Mouse (Mus musculus) cerebellum, postnatal 10 days (tissue): ENCODE results near the gene Mrpl2.

ENCODE experiments used
- DNase-seq, 2 experiments: peaks; one replicate each; pipeline ENCODE4 v3.0.0; 2021; ENCODE audit warnings: mixed read lengths in 2 of 2

The Mrpl2 gene

DNA sequence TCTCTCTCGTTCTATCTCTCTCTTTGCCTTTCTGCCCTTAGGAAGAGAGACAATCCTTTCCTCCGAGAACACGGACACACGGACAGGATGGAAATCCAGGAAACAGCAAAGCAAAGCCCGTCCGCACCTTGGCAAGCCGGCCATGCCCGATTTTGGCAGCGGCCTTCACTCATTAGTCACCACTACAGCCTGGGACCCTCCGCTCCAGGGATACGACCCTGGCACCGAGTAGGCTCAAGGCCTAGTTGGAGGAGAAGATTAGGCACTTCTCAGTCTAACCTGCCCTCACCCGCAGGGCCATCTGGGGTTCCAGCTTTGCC, 17.6 kb upstream of the Mrpl2 start:
- DNase-seq, result peak; percentile 73 to 75

DNA sequence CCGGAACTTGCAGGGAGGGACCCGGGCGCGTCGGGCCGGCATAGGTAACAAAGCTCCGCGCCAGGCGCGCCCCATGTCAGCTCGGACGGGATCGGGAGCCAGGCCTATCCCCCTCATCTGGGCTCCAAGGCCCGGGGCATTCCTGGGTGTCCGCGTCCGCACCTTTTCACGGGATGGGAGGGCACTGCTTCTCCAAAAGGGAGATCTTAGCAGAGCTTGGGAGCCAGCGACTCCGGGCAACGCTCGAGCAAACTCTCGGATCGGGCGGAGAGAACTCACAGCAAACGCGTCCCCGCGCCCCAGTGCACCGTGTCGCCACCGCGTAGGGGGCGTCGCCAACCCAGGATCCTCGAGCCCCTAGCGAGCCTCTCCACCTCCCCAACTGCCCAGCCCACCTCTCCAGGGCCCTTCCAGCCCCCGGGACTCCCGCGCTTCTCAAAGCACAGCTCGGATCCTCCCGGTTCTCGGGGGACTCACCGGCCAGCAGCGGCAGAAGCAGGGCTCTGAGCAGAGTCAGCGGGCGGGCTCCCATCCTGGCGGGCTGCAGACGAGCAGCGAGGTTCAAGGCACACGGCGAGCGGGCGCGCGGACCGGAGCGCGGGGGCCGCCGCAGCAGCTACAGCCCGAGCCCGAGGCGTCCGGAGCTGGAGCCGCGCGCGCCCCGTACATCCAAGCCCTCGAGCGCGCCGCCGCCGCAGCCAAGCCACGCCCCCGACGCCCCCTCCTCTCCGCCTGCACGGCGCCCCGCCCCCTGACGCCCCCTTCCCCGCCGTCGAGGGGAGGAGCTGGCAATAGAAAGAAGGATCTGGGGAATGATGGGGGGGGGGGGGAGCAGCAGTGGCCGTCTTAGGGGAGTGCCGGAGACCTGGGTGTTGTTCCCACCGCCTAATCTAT, 17.0 kb upstream of the Mrpl2 start, which contains the start of gene Ptk7:
Gene Ptk7, minus strand, starts transcription at position 714 of the 894 bp plus-strand sequence.
- DNase-seq, result peak; percentile 97 to 98

DNA sequence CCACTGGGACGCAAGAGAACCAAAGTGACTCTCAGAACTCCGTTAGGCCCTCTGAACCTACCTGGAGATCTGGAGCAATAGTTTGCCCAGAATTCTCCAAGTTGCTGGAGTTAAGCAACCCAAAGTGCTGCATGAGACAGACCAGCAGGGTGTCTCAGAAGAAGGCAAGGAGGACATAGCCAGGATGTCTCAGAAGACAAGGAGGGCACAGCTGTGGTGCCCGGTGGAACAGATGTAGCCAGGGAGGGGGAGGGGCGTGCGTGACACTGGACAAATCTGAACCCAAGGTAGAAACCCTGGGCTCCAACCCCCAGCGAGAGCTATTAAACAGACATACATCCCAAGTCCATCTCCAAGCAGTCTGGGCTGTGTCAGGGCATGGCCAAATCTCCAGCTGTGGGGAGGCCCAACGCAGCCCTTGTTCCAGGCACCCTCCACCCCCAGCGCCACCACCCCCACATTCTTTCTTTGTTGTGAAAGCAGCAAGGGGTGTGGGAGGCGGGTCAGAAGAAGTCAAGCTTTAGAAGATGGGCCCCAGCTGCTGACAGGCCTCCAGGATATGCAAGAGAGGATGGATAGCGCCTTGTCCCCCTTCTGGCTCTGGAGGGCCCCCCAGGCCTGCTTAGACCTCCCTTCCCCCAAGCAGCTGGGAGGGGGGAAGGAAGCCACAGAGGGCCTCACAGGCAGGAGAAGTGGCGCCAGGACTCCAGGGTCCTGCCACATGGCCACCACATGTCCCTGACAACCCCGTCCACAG, 16.2 kb upstream of the Mrpl2 start:
- peak; percentile 61 to 67 for DNase-seq

DNA sequence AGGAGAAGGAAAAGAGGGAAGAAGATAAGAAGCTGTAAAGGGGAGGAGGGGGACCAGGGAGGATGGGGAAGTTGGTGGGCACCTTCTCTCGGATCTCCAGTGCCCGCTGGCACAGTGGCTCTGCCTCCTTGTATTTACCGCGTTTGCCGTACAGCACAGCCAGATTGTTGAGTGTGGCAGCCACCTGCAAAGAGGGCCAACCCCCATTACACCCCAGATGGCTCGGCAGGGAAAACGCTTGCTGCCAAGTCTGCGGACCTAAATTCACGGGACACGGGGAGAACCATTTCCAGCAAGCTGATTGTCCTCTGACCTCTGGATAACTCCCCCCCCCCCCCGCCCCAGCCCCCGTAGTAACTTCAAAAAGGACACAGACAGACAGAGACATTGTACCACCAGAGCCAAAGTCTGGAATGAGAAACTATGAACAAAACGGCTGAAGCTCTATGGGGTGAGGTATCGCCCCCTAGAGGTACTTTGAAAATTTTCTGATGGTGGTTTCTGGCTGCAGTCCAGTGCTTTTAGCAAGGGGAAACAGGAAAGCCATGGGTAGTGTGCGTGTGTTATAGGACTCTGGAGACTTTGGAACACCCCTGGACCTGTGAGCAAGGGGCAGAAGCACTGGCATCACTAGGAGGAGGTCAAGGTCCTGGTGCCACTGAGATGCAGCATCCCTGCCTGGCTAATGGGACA, 9.1 kb upstream of the Mrpl2 start:
- peak; percentile 82 to 91 for DNase-seq

GRCm38 (mm10) chr17:46639929-46640328, 6.1 kb upstream of the Mrpl2 start:
- DNase-seq, result no peak

- DNase-seq, result no peak
Observed at GRCm38 (mm10) chr17:46642060-46642459, 4.0 kb upstream of the Mrpl2 start.

GRCm38 (mm10) chr17:46644152-46644805, 1.8 kb upstream of the Mrpl2 start:
- no peak for DNase-seq

DNA sequence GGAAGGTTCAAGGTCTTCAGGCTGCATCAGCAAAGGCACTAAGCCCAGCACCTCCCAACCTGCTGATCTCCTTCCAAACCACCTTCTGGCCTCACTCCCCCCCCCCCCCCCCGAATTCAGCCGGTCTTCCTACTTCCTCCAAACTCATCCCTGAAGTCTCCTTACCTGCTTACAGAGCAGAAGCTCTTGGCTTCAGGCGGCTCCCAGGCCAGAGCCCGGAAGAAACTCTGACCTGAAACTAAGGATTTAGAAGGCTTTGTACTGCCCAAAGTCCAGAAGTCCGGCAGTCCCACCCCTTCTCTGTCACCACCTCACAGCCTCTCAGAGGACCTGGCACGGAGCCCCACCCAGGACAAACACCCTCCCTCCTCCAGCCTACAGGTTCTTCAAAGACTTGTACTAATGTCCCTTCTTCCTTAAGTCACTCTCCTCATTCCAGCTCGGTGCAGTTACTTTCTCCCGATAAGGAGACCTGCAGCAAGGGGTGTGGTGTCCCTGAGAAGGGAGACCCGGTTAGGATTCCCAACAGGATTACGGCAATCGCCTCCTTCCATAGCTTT, 1.0 kb upstream of the Mrpl2 start:
- DNase-seq, result peak; percentile 68 to 71

DNA sequence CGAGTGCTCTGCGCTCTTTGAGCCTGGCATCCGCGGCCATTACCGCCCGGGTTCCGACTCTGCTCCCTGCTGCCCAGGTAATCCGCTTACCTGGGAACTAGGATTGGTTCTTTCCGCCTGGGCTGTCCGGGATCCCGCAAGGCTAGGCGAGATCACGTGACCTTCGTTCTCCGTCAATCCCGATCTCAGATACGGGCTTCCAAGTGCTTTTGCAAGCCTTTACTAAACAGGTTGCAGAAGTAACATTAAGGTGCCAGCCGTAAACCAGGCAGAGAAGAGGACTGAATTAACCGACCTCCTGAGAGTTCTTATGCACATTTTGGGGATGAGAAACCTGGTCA, 263 bp downstream of the Mrpl2 start:
- no peak for DNase-seq

GRCm38 (mm10) chr17:46647279-46647678, 1.2 kb downstream of the Mrpl2 start:
- no peak for DNase-seq

DNA sequence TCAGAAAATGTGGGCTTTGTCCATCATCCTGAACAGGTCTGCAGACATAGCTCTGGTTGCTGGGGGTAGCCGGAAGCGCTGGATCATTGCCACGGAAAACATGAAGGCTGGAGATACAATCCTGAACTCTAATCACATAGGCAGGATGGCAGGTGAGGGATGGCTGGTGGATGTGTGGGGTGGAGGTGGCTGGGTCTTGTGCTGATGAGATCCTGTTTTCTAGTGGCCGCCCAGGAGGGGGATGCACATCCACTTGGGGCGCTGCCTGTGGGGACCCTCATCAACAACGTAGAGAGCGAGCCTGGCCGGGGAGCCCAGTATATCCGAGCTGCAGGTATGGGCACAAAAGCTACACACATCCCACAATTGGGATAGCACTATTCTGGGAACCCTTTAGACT, 2.4 kb downstream of the Mrpl2 start:
- no peak for DNase-seq

GRCm38 (mm10) chr17:46649811-46650210, 3.8 kb downstream of the Mrpl2 start:
- no peak for DNase-seq

GRCm38 (mm10) chr17:46650232-46651031, 4.4 kb downstream of the Mrpl2 start, which contains the start of gene Cul7:
Cul7 (plus strand) TSS chr17:46650337.
- peak; percentile 96 to 98 for DNase-seq

DNA sequence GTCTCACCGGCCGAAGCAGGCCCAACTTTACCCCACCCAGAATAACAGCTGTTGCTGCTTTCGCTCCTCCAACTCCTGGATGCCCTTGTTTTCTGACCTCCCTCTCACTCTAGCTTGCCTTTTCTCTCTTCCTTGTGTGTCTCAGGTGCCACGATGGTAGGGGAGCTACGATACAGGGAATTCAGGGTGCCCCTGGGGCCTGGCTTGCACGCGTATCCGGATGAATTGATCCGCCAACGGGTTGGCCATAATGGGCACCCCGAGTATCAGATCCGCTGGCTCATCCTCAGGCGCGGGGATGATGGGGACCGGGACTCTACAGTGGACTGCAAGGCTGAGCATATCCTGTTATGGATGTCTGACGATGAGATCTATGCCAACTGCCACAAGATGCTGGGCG, 5.3 kb downstream of the Mrpl2 start:
- DNase-seq, result peak in 1 of 2 experiments; percentile 32

DNA sequence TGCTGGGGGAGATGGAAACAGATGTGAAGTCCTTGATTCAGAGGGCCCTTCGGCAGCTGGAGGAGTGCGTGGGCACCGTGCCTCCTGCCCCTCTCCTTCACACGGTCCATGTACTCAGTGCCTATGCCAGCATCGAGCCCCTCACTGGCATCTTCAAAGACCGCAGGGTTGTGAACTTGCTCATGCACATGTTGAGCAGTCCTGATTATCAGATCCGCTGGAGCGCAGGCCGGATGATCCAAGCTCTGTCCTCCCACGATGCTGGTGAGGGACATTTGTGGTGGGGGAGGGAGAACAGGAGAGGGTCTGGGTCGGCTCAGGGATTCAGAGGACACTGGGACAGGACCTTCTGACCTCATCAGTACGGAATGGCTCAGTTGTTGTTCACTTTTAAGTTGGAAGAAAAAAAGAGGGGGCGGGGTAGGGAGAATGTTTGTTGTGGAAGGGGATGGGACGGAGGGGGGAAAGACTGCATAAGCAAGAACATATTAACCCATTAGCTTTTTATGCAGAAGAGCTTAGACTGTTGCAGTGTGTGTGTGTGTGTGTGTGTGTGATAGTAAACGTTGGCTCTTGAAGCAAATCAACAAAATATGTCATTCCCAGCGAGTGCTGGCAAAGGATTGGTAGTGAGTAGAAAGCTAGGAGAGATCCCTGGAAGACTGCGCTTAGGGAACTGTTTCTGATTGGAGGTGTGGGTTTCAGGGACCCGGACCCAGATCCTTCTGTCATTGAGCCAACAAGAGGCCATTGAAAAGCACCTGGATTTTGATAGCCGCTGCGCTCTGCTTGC, 5.9 kb downstream of the Mrpl2 start:
- DNase-seq, result peak in 1 of 2 experiments; percentile 40

GRCm38 (mm10) chr17:46656054-46656453, 10.0 kb downstream of the Mrpl2 start:
- DNase-seq, result no peak

- DNase-seq, result peak; percentile 80 to 85
Observed at GRCm38 (mm10) chr17:46661351-46661750, 15.3 kb downstream of the Mrpl2 start.

DNA sequence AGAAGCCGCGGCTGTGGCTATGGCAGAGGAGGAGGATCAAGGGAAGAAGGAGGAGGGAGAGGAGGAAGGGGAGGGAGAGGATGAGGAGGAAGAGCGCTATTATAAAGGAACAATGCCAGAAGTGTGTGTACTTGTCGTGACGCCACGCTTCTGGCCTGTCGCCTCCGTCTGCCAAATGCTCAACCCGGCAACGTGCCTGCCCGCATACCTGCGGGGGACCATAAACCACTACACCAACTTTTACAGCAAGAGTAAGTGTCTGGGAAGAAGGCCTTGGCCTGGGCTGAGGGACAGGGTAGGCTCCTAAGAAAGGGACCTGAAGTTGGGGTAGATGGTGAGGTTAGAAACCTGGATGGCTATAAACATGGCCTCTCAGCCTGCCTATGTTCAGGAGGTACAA, 16.0 kb downstream of the Mrpl2 start:
- peak; percentile 64 to 72 for DNase-seq

GRCm38 (mm10) chr17:46662730-46663129, 16.7 kb downstream of the Mrpl2 start:
- peak; percentile 86 to 89 for DNase-seq

DNA sequence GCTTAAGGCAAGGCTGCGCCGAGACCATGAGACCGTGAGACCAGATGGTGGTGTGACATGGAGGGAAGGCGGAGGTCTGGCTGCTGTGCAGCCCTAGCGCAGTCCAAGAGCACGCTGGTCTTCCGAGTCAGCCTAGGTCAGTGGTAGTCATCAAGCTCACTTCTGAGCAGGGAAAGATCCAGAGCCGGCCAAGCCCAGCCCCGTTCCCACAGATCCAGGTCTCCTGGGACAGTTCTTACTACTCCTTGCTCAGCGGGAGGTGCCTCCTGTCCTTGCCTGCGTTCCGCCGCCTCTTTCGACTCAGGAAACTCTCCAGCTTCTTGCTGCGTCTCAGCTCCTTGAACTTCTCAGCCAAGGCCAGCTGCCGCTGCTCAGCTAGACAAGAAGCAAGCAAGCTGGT, 21.7 kb downstream of the Mrpl2 start:
- DNase-seq, result no peak

DNA sequence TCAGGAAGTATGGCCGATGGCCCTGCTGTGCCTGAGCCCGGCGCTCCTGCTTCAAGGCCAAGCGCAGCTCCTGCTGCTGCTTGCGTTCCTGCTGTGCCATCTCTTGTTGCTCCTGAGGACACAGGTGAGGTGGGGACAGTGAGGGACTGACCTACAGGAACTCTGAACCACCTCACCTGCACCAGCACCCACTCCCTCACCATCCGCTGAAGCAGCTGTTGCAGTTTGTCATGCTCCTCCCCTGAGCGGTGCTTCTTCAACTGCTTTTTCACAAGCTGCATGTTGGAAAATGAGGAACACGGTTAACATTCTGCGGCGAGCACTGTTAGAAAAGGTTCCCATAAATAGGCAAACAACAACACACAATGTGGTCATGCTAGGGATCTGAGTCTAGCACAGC, 23.9 kb downstream of the Mrpl2 start:
- no peak for DNase-seq
